Mouse (Mus musculus) gastrocnemius, postnatal 10 days (tissue): ENCODE measurements around the gene 4933412E24Rik. TPM values are rescaled to one million over a fixed set of nuclear protein-coding genes. Genes with fewer than 3 reads are reported as not detected.

Experiments used
- DNase-seq: peaks from one replicate; pipeline ENCODE4 v3.0.0; 2021; ENCODE audit warnings: mixed read lengths
- long read RNA-seq, 2 experiments: library from polyadenylated mRNA; stranded (forward); transcript quantifications; one replicate each; pipeline ENCODE4 v2.0.0; 2021
- total RNA-seq, 2 experiments: library from RNA; stranded (reverse); gene quantifications; 2 replicates each; pipeline ENCODE4 v1.2.3; 2021

The 4933412E24Rik gene
- not detected for total RNA-seq
- long read RNA-seq, experiment 1: 0 reads
- long read RNA-seq, experiment 2: 0 reads

- DNase-seq: no peak
These were observed at the start of gene 4933412E24Rik for GRCm38 (mm10) chr15:60016513-60016912. TSS of gene 4933412E24Rik (minus strand) at chr15:60016613.

- DNase-seq: no peak
These were observed 14.3 kb upstream of the 4933412E24Rik start for GRCm38 (mm10) chr15:60030728-60031127.

GRCm38 (mm10) chr15:60021256-60021655, 4.8 kb upstream of the 4933412E24Rik start:
- DNase-seq: no peak

- no peak for DNase-seq
These were observed 6.2 kb downstream of the 4933412E24Rik start for GRCm38 (mm10) chr15:60010199-60010598.

- DNase-seq: no peak
These were observed 6.8 kb downstream of the 4933412E24Rik start for GRCm38 (mm10) chr15:60009610-60010009.

- DNase-seq: no peak
These were observed 32.6 kb downstream of the 4933412E24Rik start for GRCm38 (mm10) chr15:59983777-59984176.

GRCm38 (mm10) chr15:59975310-59975709, 41.1 kb downstream of the 4933412E24Rik start:
- no peak for DNase-seq

GRCm38 (mm10) chr15:59974584-59974983, 41.8 kb downstream of the 4933412E24Rik start:
- DNase-seq: no peak

- DNase-seq: no peak
These were observed 42.5 kb downstream of the 4933412E24Rik start for GRCm38 (mm10) chr15:59973651-59974519.
